Mouse (Mus musculus): ENCODE data around the gene Pygb. TPM values are rescaled to one million over a fixed set of nuclear protein-coding genes. Genes with fewer than 3 reads are reported as not detected.
A peak's percentile ranks its signal among the peaks of the same experiment; 100 is the strongest.

Gene Pygb
- polyA plus RNA-seq (2015; fragmentation: Nextera tagmentation; extraction: Ambion mirVana): 53.3 and 58.4 TPM in 2 replicates

DNA sequence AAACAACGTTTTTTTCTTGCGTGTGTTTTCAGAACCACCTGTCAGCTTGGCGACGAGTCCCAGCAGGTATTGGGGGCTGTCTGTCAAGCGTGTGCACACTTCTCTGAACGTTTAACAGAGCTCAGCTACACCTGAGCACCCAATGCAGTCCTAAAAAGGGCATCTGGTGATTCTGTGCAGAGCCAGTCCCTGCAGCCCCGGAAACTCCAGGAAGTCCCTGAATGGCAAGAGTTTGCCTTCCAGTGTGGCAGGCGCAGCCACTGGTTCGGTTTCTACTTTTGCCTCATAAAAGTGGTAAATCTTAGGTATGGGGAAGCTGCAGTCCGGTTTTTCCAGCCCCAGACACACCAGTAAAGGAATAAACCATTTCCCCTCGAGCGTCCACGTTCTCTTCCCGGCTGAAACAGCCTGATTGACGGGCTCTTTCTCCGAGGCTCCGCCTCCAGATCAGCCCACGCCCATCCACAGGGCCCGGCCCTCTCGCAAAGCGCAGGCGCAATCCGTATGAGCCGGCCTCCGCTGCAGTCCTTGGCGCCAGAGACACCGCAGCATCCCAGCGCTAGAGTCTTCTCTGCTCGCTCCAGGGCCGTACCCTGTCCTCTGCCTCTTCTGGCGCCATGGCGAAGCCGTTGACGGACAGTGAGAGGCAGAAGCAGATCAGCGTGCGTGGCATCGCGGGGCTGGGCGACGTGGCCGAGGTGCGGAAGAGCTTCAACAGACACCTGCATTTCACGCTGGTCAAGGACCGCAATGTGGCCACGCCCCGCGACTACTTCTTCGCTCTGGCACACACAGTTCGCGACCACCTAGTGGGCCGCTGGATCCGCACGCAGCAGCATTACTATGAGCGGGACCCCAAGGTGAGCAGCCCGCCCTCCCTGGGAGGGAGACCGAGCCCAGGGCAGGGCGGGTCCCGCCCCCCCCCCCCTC lies at the start of gene Pygb:
TSS of gene Pygb (plus strand) at position 485 of the 930 bp plus-strand sequence.
- peak; percentile 94 for ATAC-seq (replicated peaks; ENCODE audit: low FRiP score, low read depth)
- WGBS: 2% methylated on average over 57 of the region's 58 CpGs
- peak; percentile 95 for DNase-seq (ENCODE audit: low spot score)
- Histone ChIP-seq H3K4me3 (replicated peaks; ENCODE audit: low read depth, low read length) (peak within 1 kb of the TSS; percentile 62), H3K36me3 (ENCODE audit: insufficient read depth, low read length) (no peaks in the 10 kb centered on the region), H3K27ac (peak within 1 kb of the TSS; percentile 62; the same call in 1 of the 2 replicates), H3K4me2 (ENCODE audit: low read length) (peak within 1 kb of the TSS; percentile 84), H3K27me3 (ENCODE audit: insufficient read depth, low read length) (no peaks in the 10 kb centered on the region), H3K4me1 (replicated peaks; ENCODE audit: insufficient read depth, low read length) (0 out of 2 replicates have a peak, but pooled peaks cover 8% of the 10 kb centered on the region), H3K9ac (ENCODE audit: low read depth, low read length) (peak within 1 kb of the TSS; percentile 63), H3K9me3 (replicated peaks; ENCODE audit: low read length) (no peaks in the 10 kb centered on the region)
- no peak for TF ChIP-seq CTCF (IDR thresholded peaks at IDR 0.05; ENCODE audit: low read depth)

DNA sequence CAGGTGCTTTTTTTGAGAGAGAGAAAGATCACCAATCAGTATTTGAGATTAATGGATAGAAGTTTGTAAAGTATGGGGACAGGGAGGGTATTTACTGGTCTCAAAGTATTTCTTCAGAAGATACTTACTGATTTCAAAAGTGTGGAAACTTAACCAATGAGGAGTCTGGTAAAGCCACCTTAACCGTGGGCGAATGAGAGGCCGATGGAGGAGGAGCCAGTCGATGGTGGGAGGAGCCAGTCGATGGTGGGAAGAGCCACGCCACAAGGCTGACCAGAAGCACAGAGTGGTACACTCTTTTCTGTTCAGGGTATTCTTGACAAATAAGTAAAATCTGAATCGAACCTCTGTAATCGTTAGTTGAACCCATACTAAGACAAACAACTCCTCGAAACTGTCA lies 48.7 kb upstream of the Pygb start:
- 83% methylated on average over 9 of the region's 9 CpGs for WGBS
- no peak overlapping the region for H3K27ac ChIP-seq
- no peaks in the 10 kb centered on the region for H3K36me3 ChIP-seq (ENCODE audit: insufficient read depth, low read length)
- no peaks in the 10 kb centered on the region for H3K9me3 ChIP-seq (replicated peaks; ENCODE audit: low read length)
- H3K9ac ChIP-seq (ENCODE audit: low read depth, low read length): no peak overlapping the region
- H3K4me2 ChIP-seq (ENCODE audit: low read length): no peak overlapping the region
- H3K27me3 ChIP-seq (ENCODE audit: insufficient read depth, low read length): no peaks in the 10 kb centered on the region
- TF ChIP-seq CTCF (IDR thresholded peaks at IDR 0.05; ENCODE audit: low read depth): no peak
- no peak for ATAC-seq (replicated peaks; ENCODE audit: low FRiP score, low read depth)
- H3K4me3 ChIP-seq (replicated peaks; ENCODE audit: low read depth, low read length): no peak overlapping the region
- H3K4me1 ChIP-seq (replicated peaks; ENCODE audit: insufficient read depth, low read length): no peaks in the 10 kb centered on the region
- DNase-seq (ENCODE audit: low spot score): no peak

DNA sequence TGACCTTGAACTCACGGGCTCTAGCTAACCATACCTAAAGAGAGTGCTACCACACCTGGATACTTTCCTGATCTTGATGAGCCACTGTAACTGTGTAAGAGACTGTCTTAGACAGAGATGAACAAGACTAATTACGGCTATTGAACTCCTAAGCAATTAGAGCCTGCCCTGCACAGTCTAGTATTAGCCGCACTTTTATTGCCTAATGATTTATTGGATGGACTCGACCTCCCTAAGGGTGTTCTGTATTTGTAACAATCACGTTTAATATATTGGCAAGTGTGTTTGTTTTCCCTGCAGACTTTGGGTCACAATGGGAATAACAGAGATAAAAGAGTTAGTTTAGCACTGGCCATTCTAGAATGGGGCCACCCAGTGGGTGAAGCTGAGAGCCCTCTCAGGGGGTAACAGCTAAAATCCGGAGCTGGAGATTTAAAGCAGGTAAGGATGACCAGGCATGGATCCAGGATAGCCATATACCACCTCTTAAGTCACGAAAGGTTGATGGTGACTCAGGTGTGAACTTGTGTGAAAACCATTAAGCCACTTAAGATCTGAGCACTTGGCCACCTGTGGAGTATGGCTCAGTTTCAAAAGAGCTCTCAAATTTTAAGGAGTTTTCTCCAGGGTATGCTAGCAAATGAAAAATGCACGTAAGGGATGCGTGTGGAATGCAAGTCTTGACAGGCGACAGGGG lies 46.2 kb upstream of the Pygb start:
- H3K4me3 ChIP-seq (replicated peaks; ENCODE audit: low read depth, low read length): no peak overlapping the region
- no peak overlapping the region for H3K9ac ChIP-seq (ENCODE audit: low read depth, low read length)
- no peak overlapping the region for H3K4me2 ChIP-seq (ENCODE audit: low read length)
- no peaks in the 10 kb centered on the region for H3K27me3 ChIP-seq (ENCODE audit: insufficient read depth, low read length)
- H3K36me3 ChIP-seq (ENCODE audit: insufficient read depth, low read length): no peaks in the 10 kb centered on the region
- DNase-seq (ENCODE audit: low spot score) (no peak), ATAC-seq (replicated peaks; ENCODE audit: low FRiP score, low read depth) (peak; percentile 40; the same call in 1 of the 2 replicates)
- no peak for TF ChIP-seq CTCF (IDR thresholded peaks at IDR 0.05; ENCODE audit: low read depth)
- no peak overlapping the region for H3K27ac ChIP-seq
- no peaks in the 10 kb centered on the region for H3K9me3 ChIP-seq (replicated peaks; ENCODE audit: low read length)
- 18% methylated on average over 10 of the region's 10 CpGs for WGBS
- H3K4me1 ChIP-seq (replicated peaks; ENCODE audit: insufficient read depth, low read length): no peaks in the 10 kb centered on the region

DNA sequence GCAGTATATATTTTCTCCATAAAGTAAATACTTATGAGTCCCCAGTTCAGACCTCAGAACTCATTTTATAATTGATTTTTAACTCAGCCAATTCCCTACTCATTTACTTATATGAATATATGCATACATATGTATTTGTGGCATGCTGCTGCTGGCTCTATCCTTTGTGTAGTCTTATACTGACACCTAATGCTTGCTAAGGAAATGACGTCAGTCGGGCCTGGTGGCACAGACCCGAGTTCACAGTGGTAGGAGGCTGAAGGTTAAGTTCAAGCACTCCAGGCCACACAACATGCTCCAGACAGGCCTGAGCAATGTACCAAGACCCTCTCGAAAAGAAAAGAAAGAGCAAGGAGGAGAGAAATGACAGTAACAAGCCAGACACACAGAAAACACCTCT lies 45.1 kb upstream of the Pygb start:
- peak; percentile 15 for DNase-seq (ENCODE audit: low spot score)
- no peak overlapping the region for H3K4me2 ChIP-seq (ENCODE audit: low read length)
- H3K9ac ChIP-seq (ENCODE audit: low read depth, low read length): no peak overlapping the region
- no peaks in the 10 kb centered on the region for H3K4me1 ChIP-seq (replicated peaks; ENCODE audit: insufficient read depth, low read length)
- no peak overlapping the region for H3K27ac ChIP-seq
- no peaks in the 10 kb centered on the region for H3K27me3 ChIP-seq (ENCODE audit: insufficient read depth, low read length)
- no peaks in the 10 kb centered on the region for H3K9me3 ChIP-seq (replicated peaks; ENCODE audit: low read length)
- no peaks in the 10 kb centered on the region for H3K36me3 ChIP-seq (ENCODE audit: insufficient read depth, low read length)
- no peak overlapping the region for H3K4me3 ChIP-seq (replicated peaks; ENCODE audit: low read depth, low read length)
- peak; percentile 43; the same call in 1 of the 2 replicates for TF ChIP-seq CTCF (IDR thresholded peaks at IDR 0.05; ENCODE audit: low read depth)
- no peak for ATAC-seq (replicated peaks; ENCODE audit: low FRiP score, low read depth)
- WGBS: 45% methylated on average over 4 of the region's 4 CpGs

DNA sequence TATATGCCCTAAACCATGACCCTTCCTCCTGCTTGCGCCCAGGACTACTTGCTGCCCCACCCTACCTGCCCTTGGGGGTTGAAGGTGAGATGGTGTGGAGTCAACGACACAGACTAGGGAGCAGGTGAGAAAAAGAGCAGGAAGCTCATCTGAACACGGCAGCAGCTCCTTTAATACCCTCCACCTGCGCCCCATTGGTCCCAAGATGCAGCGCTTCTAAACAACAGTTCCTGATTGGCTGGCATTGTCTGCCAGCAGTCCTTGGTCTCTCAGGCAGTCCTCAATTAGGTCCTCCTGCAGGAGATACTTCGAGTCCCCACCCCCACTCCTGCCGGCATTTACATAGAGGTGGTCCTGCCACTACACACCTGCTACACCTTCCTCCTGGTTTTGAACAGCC lies 41.5 kb upstream of the Pygb start:
- H3K4me1 ChIP-seq (replicated peaks; ENCODE audit: insufficient read depth, low read length): no peaks in the 10 kb centered on the region
- 67% methylated on average over 7 of the region's 7 CpGs for WGBS
- no peak for ATAC-seq (replicated peaks; ENCODE audit: low FRiP score, low read depth)
- H3K27ac ChIP-seq: no peak overlapping the region
- no peak for TF ChIP-seq CTCF (IDR thresholded peaks at IDR 0.05; ENCODE audit: low read depth)
- H3K9me3 ChIP-seq (replicated peaks; ENCODE audit: low read length): no peaks in the 10 kb centered on the region
- H3K9ac ChIP-seq (ENCODE audit: low read depth, low read length): no peak overlapping the region
- DNase-seq (ENCODE audit: low spot score): no peak
- H3K4me2 ChIP-seq (ENCODE audit: low read length): no peak overlapping the region
- no peak overlapping the region for H3K4me3 ChIP-seq (replicated peaks; ENCODE audit: low read depth, low read length)
- no peaks in the 10 kb centered on the region for H3K27me3 ChIP-seq (ENCODE audit: insufficient read depth, low read length)
- no peaks in the 10 kb centered on the region for H3K36me3 ChIP-seq (ENCODE audit: insufficient read depth, low read length)

DNA sequence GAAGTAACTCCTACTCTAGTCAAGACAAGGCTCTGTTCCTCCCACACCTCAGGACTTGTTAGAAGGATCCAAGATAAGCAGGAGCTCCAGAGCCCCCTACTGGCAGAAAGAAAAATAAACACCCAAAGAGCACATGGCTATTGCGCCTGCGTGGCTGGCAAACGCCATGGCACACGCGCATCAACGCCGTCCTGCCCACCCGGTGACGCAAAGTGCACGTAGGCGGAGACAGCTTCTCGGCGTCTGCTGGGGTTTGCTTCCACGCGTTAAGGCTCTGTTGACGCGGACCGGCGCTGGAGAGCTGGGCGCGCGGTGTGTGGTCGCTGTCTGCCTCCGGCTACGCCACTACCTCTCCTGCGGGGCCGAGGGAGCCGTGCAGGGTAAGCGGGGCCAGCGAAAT lies 37.7 kb upstream of the Pygb start, which contains the start of gene Entpd6:
TSS of gene Entpd6 (plus strand) at position 189 of the 400 bp plus-strand sequence.
- TF ChIP-seq CTCF (IDR thresholded peaks at IDR 0.05; ENCODE audit: low read depth): peak; percentile 87
- no peaks in the 10 kb centered on the region for H3K36me3 ChIP-seq (ENCODE audit: insufficient read depth, low read length)
- DNase-seq (ENCODE audit: low spot score): peak; percentile 97
- peak within 1 kb of the TSS; percentile 62; the same call in 1 of the 2 replicates for H3K27ac ChIP-seq
- WGBS: 0% methylated on average over 30 of the region's 30 CpGs
- H3K4me1 ChIP-seq (replicated peaks; ENCODE audit: insufficient read depth, low read length): 0 out of 2 replicates have a peak, but pooled peaks cover 4% of the 10 kb centered on the region
- peak within 1 kb of the TSS; percentile 57 for H3K9ac ChIP-seq (ENCODE audit: low read depth, low read length)
- no peaks in the 10 kb centered on the region for H3K9me3 ChIP-seq (replicated peaks; ENCODE audit: low read length)
- H3K4me3 ChIP-seq (replicated peaks; ENCODE audit: low read depth, low read length): peak within 1 kb of the TSS; percentile 54
- ATAC-seq (replicated peaks; ENCODE audit: low FRiP score, low read depth): peak; percentile 96
- peak within 1 kb of the TSS; percentile 94 for H3K4me2 ChIP-seq (ENCODE audit: low read length)
- no peaks in the 10 kb centered on the region for H3K27me3 ChIP-seq (ENCODE audit: insufficient read depth, low read length)
